Mouse (Mus musculus): Measurements from ENCODE around the gene Lipo2. TPM values are rescaled to one million over a fixed set of nuclear protein-coding genes. Genes with fewer than 3 reads are reported as not detected.
"Not testable (repeated sequence)": the region's sequence is repeated elsewhere in the genome, so short reads cannot be mapped to it uniquely, and the experiment has no call there.

The Lipo2 gene
- 0.62 and 0.66 TPM in 2 replicates for polyA plus RNA-seq (2014; fragmentation: Nextera tagmentation; extraction: Ambion mirVana)

- H3K4me1 ChIP-seq (ENCODE audit: control insufficient read depth, insufficient read depth, low read length); H3K4me3 ChIP-seq (ENCODE audit: low read depth, low read length); H3K36me3 ChIP-seq (ENCODE audit: control insufficient read depth, insufficient read depth, low read length); H3K9ac ChIP-seq (ENCODE audit: low read depth, low read length); H3K9me3 ChIP-seq (replicated peaks; ENCODE audit: control insufficient read depth, low read length); ATAC-seq (replicated peaks; ENCODE audit: insufficient number of reproducible peaks, low FRiP score, low TSS enrichment); H3K4me2 ChIP-seq; H3K27ac ChIP-seq (ENCODE audit: low read depth, low read length); H3K27me3 ChIP-seq (ENCODE audit: control insufficient read depth, insufficient read depth, low read length): not testable (repeated sequence)
- 87% methylated on average over 1 of the region's 1 CpGs for WGBS (ENCODE audit: insufficient replicate concordance)
These were observed at the start of gene Lipo2 for GRCm38 (mm10) chr19:33751259-33751658. Gene Lipo2 (minus strand): TSS chr19:33751359.

DNA sequence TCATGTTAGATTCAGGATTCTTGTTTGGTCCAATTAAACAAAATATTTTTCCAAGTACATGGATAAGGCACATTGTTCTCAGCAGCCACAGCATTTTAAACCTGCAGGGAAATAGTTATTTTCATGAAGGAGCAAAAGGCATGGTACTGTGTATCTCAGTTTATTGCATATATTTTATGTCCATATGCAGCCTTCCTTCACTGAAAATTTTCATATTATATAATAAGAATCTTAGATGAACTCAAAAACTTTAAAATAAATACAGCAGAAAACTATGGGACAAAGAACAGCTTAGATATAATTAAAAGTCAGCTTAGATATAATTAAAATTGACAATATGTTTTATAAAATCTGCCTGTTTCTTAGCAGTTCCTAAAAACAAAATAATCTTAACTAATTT is 36.2 kb upstream of the Lipo2 start, which contains the start of gene Lipo1:
TSS of gene Lipo1 (minus strand) at position 101 of the 400 bp plus-strand sequence.
- not testable (repeated sequence) for H3K27me3 ChIP-seq (ENCODE audit: control insufficient read depth, insufficient read depth, low read length); H3K36me3 ChIP-seq (ENCODE audit: control insufficient read depth, insufficient read depth, low read length); H3K4me2 ChIP-seq; H3K4me3 ChIP-seq (ENCODE audit: low read depth, low read length); H3K27ac ChIP-seq (ENCODE audit: low read depth, low read length); H3K9me3 ChIP-seq (replicated peaks; ENCODE audit: control insufficient read depth, low read length); H3K4me1 ChIP-seq (ENCODE audit: control insufficient read depth, insufficient read depth, low read length); ATAC-seq (replicated peaks; ENCODE audit: insufficient number of reproducible peaks, low FRiP score, low TSS enrichment); H3K9ac ChIP-seq (ENCODE audit: low read depth, low read length)

DNA sequence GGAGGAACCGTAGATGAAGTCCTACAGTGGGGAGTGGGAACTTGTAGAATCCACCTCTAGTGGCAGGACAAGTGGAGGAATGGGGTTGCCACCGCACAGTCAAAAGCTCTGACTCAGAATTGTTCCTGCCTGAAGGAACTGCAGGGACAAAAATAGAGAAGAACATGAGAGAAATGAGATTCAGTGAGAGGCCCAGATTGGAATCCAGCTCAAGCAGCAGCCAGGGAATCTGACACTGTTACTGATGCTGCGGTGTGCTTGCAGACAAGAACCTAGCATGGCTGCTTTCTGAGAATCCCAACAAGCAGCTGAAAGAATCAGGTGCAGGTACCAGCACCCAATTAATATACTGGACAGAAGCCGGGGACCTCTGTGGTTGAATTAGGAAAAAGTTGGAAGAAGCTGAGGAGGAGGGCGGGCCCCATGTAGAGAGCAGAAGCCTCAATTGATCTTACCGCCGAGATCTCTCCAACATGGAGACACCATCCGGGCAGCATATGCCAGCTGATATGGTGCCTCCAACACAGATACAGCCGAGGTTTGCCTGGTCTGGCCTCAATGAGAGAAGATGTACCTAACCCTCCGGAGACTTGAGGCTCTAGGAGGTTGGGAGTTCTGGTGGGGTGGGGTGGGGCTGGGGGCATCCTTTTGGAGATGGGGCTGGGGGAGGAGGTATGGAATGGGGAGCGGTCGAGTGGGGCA is 35.6 kb upstream of the Lipo2 start:
- 82% methylated on average over 12 of the region's 12 CpGs for WGBS (ENCODE audit: insufficient replicate concordance)

GRCm38 (mm10) chr19:33761287-33762086 is 10.3 kb upstream of the Lipo2 start, which contains the start of gene Lipo3:
Gene Lipo3 (minus strand): TSS chr19:33761951.
- H3K4me1 ChIP-seq (ENCODE audit: control insufficient read depth, insufficient read depth, low read length); H3K27me3 ChIP-seq (ENCODE audit: control insufficient read depth, insufficient read depth, low read length); H3K9ac ChIP-seq (ENCODE audit: low read depth, low read length); H3K36me3 ChIP-seq (ENCODE audit: control insufficient read depth, insufficient read depth, low read length); H3K4me3 ChIP-seq (ENCODE audit: low read depth, low read length); H3K27ac ChIP-seq (ENCODE audit: low read depth, low read length); H3K9me3 ChIP-seq (replicated peaks; ENCODE audit: control insufficient read depth, low read length): not testable (repeated sequence)
- H3K4me2 ChIP-seq, result peak within 1 kb of the TSS; percentile 51
- ATAC-seq (replicated peaks; ENCODE audit: insufficient number of reproducible peaks, low FRiP score, low TSS enrichment), result peak; percentile 84
- WGBS (ENCODE audit: insufficient replicate concordance), result 28% methylated on average over 12 of the region's 41 CpGs

More for the DNA sequence above, 35.6 kb upstream of the Lipo2 start:
- no peaks in the 10 kb centered on the region for H3K36me3 ChIP-seq (ENCODE audit: control insufficient read depth, insufficient read depth, low read length)
- no peak overlapping the region for H3K4me2 ChIP-seq
- no peak overlapping the region for H3K27ac ChIP-seq (ENCODE audit: low read depth, low read length)
- H3K4me1 ChIP-seq (ENCODE audit: control insufficient read depth, insufficient read depth, low read length), result no peaks in the 10 kb centered on the region
- no peak overlapping the region for H3K4me3 ChIP-seq (ENCODE audit: low read depth, low read length)
- H3K9me3 ChIP-seq (replicated peaks; ENCODE audit: control insufficient read depth, low read length), result no peaks in the 10 kb centered on the region
- H3K9ac ChIP-seq (ENCODE audit: low read depth, low read length), result no peak overlapping the region
- ATAC-seq (replicated peaks; ENCODE audit: insufficient number of reproducible peaks, low FRiP score, low TSS enrichment), result no peak
- no peaks in the 10 kb centered on the region for H3K27me3 ChIP-seq (ENCODE audit: control insufficient read depth, insufficient read depth, low read length)

Other genes with a start within 250 kb of the Lipo2 start
- gene Lipo4, start 233.6 kb downstream of the Lipo2 start, polyA plus RNA-seq (2014; fragmentation: Nextera tagmentation; extraction: Ambion mirVana), result not detected in 2 replicates
- not detected in 2 replicates for gene Gm8978, start 126.1 kb downstream of the Lipo2 start, polyA plus RNA-seq (2014; fragmentation: Nextera tagmentation; extraction: Ambion mirVana)
- gene Lipo3, start 10.6 kb upstream of the Lipo2 start, polyA plus RNA-seq (2014; fragmentation: Nextera tagmentation; extraction: Ambion mirVana), result 12.7 and 16.2 TPM in 2 replicates
- not detected in 2 replicates for gene Lipo1, start 36.1 kb upstream of the Lipo2 start, polyA plus RNA-seq (2014; fragmentation: Nextera tagmentation; extraction: Ambion mirVana)
- gene Lipf, start 209.8 kb upstream of the Lipo2 start, polyA plus RNA-seq (2014; fragmentation: Nextera tagmentation; extraction: Ambion mirVana), result 0.21 TPM in 2 replicates